In the genomic region with DNA sequence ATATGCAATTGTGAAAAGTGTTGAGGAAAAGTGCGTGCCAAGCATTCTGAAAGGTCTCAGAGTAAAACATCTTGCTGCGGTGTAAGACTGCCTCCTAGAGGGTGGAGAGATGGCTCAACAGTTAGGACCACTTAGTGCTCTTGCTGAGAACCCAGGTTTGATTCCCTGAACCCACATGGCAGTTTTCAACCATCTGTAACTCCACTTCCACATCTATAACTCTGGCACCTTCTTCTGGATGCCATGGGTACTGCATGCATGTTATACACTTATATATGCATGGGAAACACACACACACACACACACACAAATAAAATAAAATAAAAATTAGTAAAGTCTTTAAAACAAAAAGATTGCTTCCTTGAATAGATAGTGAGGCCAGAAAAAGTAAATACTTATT, we compare ENCODE assay signal across 9 mouse cellular contexts.
DNase-seq lines count a peak whose midpoint lies in the region; ATAC-seq lines count a peak whose summit lies in the region.
"Had no signal": no experiment of that assay in that cellular context is flagged by ENCODE, and none has a peak within 500 bp of the region (broad histone marks: within the 10 kb centered on the region; RNA-seq: fewer than 3 reads in every experiment).

No protein-coding gene starts in this region.

- ATAC-seq in heart, embryonic 12.5 days (ENCODE audit: insufficient number of reproducible peaks, low FRiP score), result no peak
- ATAC-seq in midbrain, embryonic 15.5 days (replicated peaks), result no peak

- intact Hi-C loops in heart, postnatal 14 days (cut with DNase I), result loop anchor here (5.0 kb wide), 1 partner anchor 145 kb away; no protein-coding TSS in a partner anchor
- intact Hi-C loops in left cerebral cortex, postnatal 14 days (cut with DNase I), result no loop called here

- 86% methylated on average over 2 of the region's 2 CpGs for WGBS in heart, embryonic 12.5 days
- WGBS in midbrain, embryonic 15.5 days, result 86% methylated on average over 2 of the region's 2 CpGs

- no peak overlapping the region for H3K27ac ChIP-seq in heart, embryonic 12.5 days (ENCODE audit: poor library complexity, severe bottlenecking)
- no peak overlapping the region for H3K27ac ChIP-seq in midbrain, embryonic 15.5 days
- H3K27ac ChIP-seq: hindbrain, embryonic 15.5 days had no signal

- H3K4me3 ChIP-seq in heart, embryonic 12.5 days, result no peak overlapping the region
- H3K4me3 ChIP-seq in midbrain, embryonic 15.5 days, result no peak overlapping the region
- H3K4me3 ChIP-seq: hindbrain, embryonic 15.5 days had no signal

- DNase-seq in heart, adult 18-20 months, result peak; percentile 11 to 63
- DNase-seq in urinary bladder, postnatal 14 days (ENCODE audit: low spot score), result peak; percentile 5
- no peak for DNase-seq in urinary bladder, adult 2 months (ENCODE audit: low spot score)
- DNase-seq in heart, postnatal 14 days, result peak; percentile 11 to 38
- peak; percentile 68 for DNase-seq in splenic B cell, adult 2 months (ENCODE audit: low read depth, low spot score)
- DNase-seq in left cerebral cortex, postnatal 14 days (ENCODE audit: low spot score in 2 of 2), result no peak

- H3K9me3 ChIP-seq in heart, embryonic 12.5 days (replicated peaks), result no peaks in the 10 kb centered on the region
- no peaks in the 10 kb centered on the region for H3K9me3 ChIP-seq in midbrain, embryonic 15.5 days
- H3K9me3 ChIP-seq: hindbrain, embryonic 15.5 days had no signal

- no peak overlapping the region for H3K9ac ChIP-seq in heart, embryonic 12.5 days
- no peak overlapping the region for H3K9ac ChIP-seq in midbrain, embryonic 15.5 days
- H3K9ac ChIP-seq: hindbrain, embryonic 15.5 days had no signal

- no peaks in the 10 kb centered on the region for H3K27me3 ChIP-seq in heart, embryonic 12.5 days (replicated peaks)
- H3K27me3 ChIP-seq in splenic B cell, adult 2 months (ENCODE audit: control insufficient read depth, insufficient read depth, low read length, poor library complexity, severe bottlenecking), result no peaks in the 10 kb centered on the region
- no peaks in the 10 kb centered on the region for H3K27me3 ChIP-seq in midbrain, embryonic 15.5 days (replicated peaks)
- H3K27me3 ChIP-seq: hindbrain, embryonic 15.5 days had no signal

- H3K4me2 ChIP-seq in heart, embryonic 12.5 days, result no peak overlapping the region
- no peak overlapping the region for H3K4me2 ChIP-seq in midbrain, embryonic 15.5 days
- H3K4me2 ChIP-seq: hindbrain, embryonic 15.5 days had no signal

- H3K36me3 ChIP-seq in heart, embryonic 12.5 days, result peaks cover 56% of the 10 kb centered on the region
- H3K36me3 ChIP-seq in splenic B cell, adult 2 months (ENCODE audit: control insufficient read depth, insufficient read depth, low read length, poor library complexity, severe bottlenecking), result peaks cover 16% of the 10 kb centered on the region; the same call in 1 of the 2 replicates
- no peaks in the 10 kb centered on the region for H3K36me3 ChIP-seq in midbrain, embryonic 15.5 days (replicated peaks)
- H3K36me3 ChIP-seq: hindbrain, embryonic 15.5 days had no signal

- H3K4me1 ChIP-seq in heart, embryonic 12.5 days (replicated peaks), result no peaks in the 10 kb centered on the region
- no peaks in the 10 kb centered on the region for H3K4me1 ChIP-seq in midbrain, embryonic 15.5 days
- H3K4me1 ChIP-seq: hindbrain, embryonic 15.5 days had no signal

Comparison
In these comparisons a context has a peak if more than half of its experiments do, and no peak if none do; other contexts are left out.
1. DNase-seq: peak in heart, adult 18-20 months (2 of 2), urinary bladder, postnatal 14 days (single experiment), heart, postnatal 14 days (2 of 2) and splenic B cell, adult 2 months (single experiment); none in urinary bladder, adult 2 months (single experiment) and left cerebral cortex, postnatal 14 days (0 of 2).